Mouse (Mus musculus): ENCODE measurements around the gene Cfp.
A peak's percentile ranks its signal among the peaks of the same experiment; 100 is the strongest.

The Cfp gene

GRCm38 (mm10) chrX:20931364-20931763 is at the start of gene Cfp:
Cfp (minus strand) TSS chrX:20931555.
- no peak for DNase-seq (ENCODE audit: low spot score)

GRCm38 (mm10) chrX:20980901-20981300 is 49.5 kb upstream of the Cfp start:
- DNase-seq (ENCODE audit: low spot score), result no peak

DNA sequence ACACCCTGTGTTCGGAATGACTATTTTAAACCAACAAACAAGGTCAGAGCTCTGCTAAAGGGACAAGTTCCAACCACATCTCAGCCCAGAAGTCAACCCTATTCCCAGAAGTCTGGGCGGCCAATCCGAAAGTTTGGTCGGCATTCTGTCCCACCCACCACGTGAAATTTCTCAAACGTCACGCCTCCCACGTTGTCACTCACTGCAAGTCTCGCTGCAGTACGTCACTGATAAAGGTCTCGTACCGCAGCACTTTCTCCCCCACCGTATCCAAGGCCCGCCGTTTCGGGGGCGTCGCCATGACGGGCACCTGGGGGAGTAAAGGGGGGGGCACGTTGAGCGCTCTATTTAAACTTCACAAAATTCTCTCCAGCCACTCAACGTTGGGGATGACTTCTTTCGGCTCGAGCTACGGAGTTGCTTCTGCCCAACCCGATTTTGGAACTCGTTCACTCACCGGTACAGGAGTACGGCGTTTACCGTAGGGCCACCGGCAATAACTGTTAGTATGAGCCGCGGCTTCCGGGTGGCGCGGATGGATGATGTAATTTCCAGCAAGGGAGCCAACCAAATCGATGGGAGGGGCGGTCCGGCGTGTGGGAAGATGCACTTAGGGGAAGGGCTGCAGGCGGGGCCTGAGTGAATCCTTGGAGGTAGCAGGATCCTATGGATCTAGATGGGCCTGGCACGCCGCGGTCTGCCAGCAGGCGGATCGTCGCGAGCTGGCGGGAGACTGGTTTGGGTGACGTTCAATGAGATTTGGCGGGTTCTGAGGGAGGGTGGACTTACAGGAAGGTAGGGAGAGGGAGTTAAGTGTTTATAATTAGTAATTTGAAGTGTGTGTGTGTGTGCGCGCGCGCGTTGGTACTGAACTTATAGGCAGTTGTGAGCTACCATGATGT is 30.4 kb upstream of the Cfp start, which contains the start of gene Uxt:
Gene Uxt, minus strand, starts transcription at position 541 of the 902 bp plus-strand sequence.
- peak; percentile 91 for DNase-seq (ENCODE audit: low spot score)

DNA sequence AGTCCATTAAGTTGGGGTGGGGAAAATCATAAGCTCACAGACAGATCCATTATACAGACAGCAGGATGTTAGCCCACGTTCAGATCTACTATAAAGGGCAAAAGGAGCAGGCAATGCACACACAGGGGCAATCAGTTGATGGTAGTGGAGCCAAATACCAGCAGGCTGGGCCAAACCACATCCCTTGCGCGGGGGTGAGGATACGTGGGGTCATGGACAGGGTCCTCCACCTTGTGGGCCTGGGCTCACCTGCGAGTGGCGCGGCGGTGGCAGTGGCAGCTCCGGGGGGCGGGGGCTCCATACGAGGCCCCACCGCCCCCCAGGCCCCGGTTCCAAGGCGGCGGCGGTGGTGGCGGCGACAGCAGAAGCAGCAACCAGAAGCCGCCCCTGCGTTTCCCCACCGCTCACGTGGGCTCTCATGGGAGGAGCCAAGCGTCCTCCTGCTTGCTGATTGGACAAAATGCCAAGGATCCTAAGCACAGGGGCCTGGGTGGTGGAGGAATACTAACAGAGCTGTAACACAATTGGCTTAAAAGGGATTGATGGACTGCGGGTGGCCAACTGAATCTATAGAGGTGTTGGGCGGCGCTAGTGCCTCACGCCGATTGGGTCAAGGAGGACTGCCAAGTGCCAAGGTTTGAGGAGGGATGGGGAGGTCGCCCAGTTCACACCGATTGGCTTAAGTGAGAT is 19.0 kb upstream of the Cfp start, which contains the start of gene Elk1:
Gene Elk1, minus strand, starts transcription at position 418 of the 690 bp plus-strand sequence.
- DNase-seq (ENCODE audit: low spot score), result peak; percentile 81

DNA sequence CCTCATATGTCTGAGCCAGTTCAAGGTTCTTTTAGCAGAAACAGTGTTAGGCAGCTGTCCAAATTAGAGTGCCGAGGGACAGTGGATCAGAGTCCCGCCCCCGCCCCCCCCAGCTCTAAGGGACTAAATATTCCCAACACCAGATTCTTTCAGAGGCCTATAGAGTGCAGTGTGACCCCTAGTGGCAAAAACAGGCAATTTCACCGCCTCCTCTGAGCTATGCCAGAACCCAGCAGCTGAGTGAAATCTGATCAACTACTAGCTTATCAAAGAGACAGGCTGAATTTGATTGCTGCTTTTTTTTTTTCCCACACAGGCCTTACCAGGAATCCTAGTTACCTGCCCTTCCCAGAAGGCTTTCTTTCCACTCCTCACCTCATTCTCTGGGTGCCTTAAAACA is 14.7 kb upstream of the Cfp start:
- peak; percentile 57 for DNase-seq (ENCODE audit: low spot score)

DNA sequence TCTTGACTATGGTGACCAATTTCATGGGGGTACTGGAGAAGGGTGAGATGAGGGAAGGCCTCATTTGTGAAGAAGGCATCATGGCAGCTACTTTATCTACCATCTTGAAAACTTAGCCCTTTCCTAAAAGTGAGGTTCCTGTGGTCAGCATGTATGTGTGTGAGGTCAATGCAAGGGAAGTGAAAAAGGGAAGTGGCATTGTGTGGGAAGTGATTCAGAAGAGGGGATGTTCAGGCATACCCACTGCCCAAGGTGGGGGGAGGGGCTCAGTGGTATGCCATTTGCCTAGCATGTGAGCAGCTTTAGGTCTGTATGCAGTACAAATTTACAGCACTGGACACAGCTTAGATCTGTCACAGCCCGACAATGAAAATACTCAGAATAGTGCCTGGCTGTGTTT is 608 bp upstream of the Cfp start:
- DNase-seq (ENCODE audit: low spot score), result no peak

GRCm38 (mm10) chrX:20929859-20930258 is 1.5 kb downstream of the Cfp start:
- no peak for DNase-seq (ENCODE audit: low spot score)

DNA sequence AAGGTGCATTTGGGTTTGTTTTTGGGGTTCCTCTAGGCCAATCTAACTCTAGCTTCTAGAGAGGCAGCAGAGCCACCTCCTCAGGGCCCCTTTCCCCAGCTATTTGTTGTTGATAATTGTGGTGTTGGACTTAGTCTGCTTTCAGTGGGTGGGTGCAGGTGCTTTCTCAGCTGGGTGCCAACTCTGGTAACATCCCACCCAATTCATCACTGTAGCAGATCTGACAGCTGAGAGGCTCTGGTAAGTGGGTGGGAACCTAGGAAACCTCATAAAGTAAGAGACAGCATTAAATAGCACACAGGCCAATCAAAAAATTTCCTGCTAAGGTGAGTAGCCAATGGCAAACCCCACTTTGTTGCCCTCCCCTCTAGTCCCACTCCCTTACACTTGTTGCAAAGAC is 6.4 kb downstream of the Cfp start:
- no peak for DNase-seq (ENCODE audit: low spot score)

DNA sequence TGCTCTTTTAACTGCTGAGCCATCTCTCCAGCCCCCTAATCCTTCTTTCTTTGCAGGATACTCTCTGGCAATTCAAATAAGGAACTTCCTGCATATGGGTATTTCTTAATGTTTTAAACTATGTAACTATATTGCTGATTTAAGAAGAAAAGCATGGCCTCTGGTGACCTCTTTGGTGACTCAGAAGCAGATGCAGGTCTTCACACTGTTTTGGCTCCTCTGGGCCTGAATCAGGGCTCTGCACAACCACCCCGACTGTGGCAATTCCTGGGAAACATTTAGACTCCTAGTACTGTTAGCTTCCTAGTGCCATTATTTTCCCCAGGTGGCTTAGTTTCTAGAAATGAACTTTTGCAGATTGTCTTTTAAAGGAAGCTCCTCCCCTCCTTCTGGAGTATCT is 7.8 kb downstream of the Cfp start:
- no peak for DNase-seq (ENCODE audit: low spot score)

- no peak for DNase-seq (ENCODE audit: low spot score)
Observed at GRCm38 (mm10) chrX:20921366-20921765, 10.0 kb downstream of the Cfp start.

- peak; percentile 76 for DNase-seq (ENCODE audit: low spot score)
Observed at GRCm38 (mm10) chrX:20920844-20921364, 10.5 kb downstream of the Cfp start, which contains the start of gene Syn1. Syn1 (minus strand) TSS chrX:20921004.

- DNase-seq (ENCODE audit: low spot score), result no peak
Observed at GRCm38 (mm10) chrX:20920249-20920843, 11.0 kb downstream of the Cfp start.

- DNase-seq (ENCODE audit: low spot score), result no peak
Observed at GRCm38 (mm10) chrX:20915075-20915474, 16.3 kb downstream of the Cfp start.

- DNase-seq (ENCODE audit: low spot score), result no peak
Observed at GRCm38 (mm10) chrX:20913726-20914125, 17.6 kb downstream of the Cfp start.

- no peak for DNase-seq (ENCODE audit: low spot score)
Observed at GRCm38 (mm10) chrX:20910074-20910473, 21.3 kb downstream of the Cfp start.

Data from testis, postnatal 10 days (tissue).